Comparison of ENCODE assay signal across 31 mouse cellular contexts in genomic region chr4:128239113-128239512, GRCm38 (mm10). TPM values are rescaled to one million over a fixed set of nuclear protein-coding genes. Genes with fewer than 3 reads are reported as not detected.
A peak's percentile ranks its signal among the peaks of the same experiment; 100 is the strongest.
DNase-seq lines count a peak whose midpoint lies in the region; ATAC-seq and TF ChIP-seq lines count a peak whose summit lies in the region.
"Had no signal": no experiment of that assay in that cellular context is flagged by ENCODE, and none has a peak within 500 bp of the region (broad histone marks: within the 10 kb centered on the region; RNA-seq: fewer than 3 reads in every experiment).

No protein-coding gene starts in this region.

- H3K4me1 ChIP-seq in kidney, postnatal 0 days (replicated peaks; ENCODE audit: insufficient read depth, low read length), result no peaks in the 10 kb centered on the region
- no peaks in the 10 kb centered on the region for H3K4me1 ChIP-seq in kidney, embryonic 14.5 days (ENCODE audit: control insufficient read depth, insufficient read depth, low read length)
- H3K4me1 ChIP-seq in lung, embryonic 14.5 days (ENCODE audit: insufficient read depth), result no peaks in the 10 kb centered on the region
- H3K4me1 ChIP-seq in cortical plate, adult 2 months (ENCODE audit: control insufficient read depth, insufficient read depth, low read length), result peaks cover 17% of the 10 kb centered on the region
- H3K4me1 ChIP-seq: intestine, embryonic 15.5 days; limb, embryonic 12.5 days; liver, embryonic 15.5 days; lung, embryonic 15.5 days had no signal

- H3K4me2 ChIP-seq in kidney, postnatal 0 days (ENCODE audit: low read length), result no peak overlapping the region
- no peak overlapping the region for H3K4me2 ChIP-seq in kidney, embryonic 14.5 days (replicated peaks; ENCODE audit: low read depth, low read length)
- H3K4me2 ChIP-seq in lung, embryonic 14.5 days, result no peak overlapping the region
- H3K4me2 ChIP-seq: embryonic facial prominence, embryonic 12.5 days; intestine, embryonic 15.5 days; limb, embryonic 12.5 days; liver, embryonic 15.5 days; lung, embryonic 15.5 days; midbrain, embryonic 11.5 days; neural tube, embryonic 13.5 days had no signal

- no peak overlapping the region for H3K4me3 ChIP-seq in kidney, postnatal 0 days (replicated peaks; ENCODE audit: low read depth, low read length)
- H3K4me3 ChIP-seq in kidney, embryonic 14.5 days (ENCODE audit: low read length), result no peak overlapping the region
- no peak overlapping the region for H3K4me3 ChIP-seq in lung, embryonic 14.5 days (ENCODE audit: low read depth, low read length)
- no peak overlapping the region for H3K4me3 ChIP-seq in cortical plate, adult 2 months (ENCODE audit: insufficient read depth, low read length)
- H3K4me3 ChIP-seq: embryonic facial prominence, embryonic 12.5 days; forebrain, embryonic 10.5 days; hindbrain, embryonic 10.5 days; intestine, embryonic 15.5 days; limb, embryonic 12.5 days; liver, embryonic 15.5 days; lung, embryonic 15.5 days; neural tube, embryonic 13.5 days had no signal

- no peaks in the 10 kb centered on the region for H3K36me3 ChIP-seq in kidney, postnatal 0 days (ENCODE audit: insufficient read depth, low read length)
- no peaks in the 10 kb centered on the region for H3K36me3 ChIP-seq in kidney, embryonic 14.5 days (ENCODE audit: control insufficient read depth, insufficient read depth, low read length)
- H3K36me3 ChIP-seq in lung, embryonic 14.5 days (ENCODE audit: insufficient read depth), result no peaks in the 10 kb centered on the region
- H3K36me3 ChIP-seq: embryonic facial prominence, embryonic 12.5 days; forebrain, embryonic 10.5 days; hindbrain, embryonic 10.5 days; intestine, embryonic 15.5 days; limb, embryonic 12.5 days; liver, embryonic 15.5 days; lung, embryonic 15.5 days; neural tube, embryonic 13.5 days had no signal

- H3K27me3 ChIP-seq in kidney, postnatal 0 days (ENCODE audit: insufficient read depth, low read length), result no peaks in the 10 kb centered on the region
- no peaks in the 10 kb centered on the region for H3K27me3 ChIP-seq in kidney, embryonic 14.5 days (ENCODE audit: control insufficient read depth, insufficient read depth, low read length)
- H3K27me3 ChIP-seq in lung, embryonic 14.5 days (ENCODE audit: insufficient read depth, low read length), result no peaks in the 10 kb centered on the region
- H3K27me3 ChIP-seq: embryonic facial prominence, embryonic 12.5 days; intestine, embryonic 15.5 days; liver, embryonic 15.5 days; lung, embryonic 15.5 days; neural tube, embryonic 13.5 days had no signal

- no peaks in the 10 kb centered on the region for H3K9me3 ChIP-seq in kidney, postnatal 0 days (replicated peaks; ENCODE audit: low read length)
- no peaks in the 10 kb centered on the region for H3K9me3 ChIP-seq in kidney, embryonic 14.5 days (ENCODE audit: control insufficient read depth, low read length)
- H3K9me3 ChIP-seq in lung, embryonic 14.5 days (ENCODE audit: low read depth, low read length), result no peaks in the 10 kb centered on the region
- H3K9me3 ChIP-seq: embryonic facial prominence, embryonic 12.5 days; forebrain, embryonic 10.5 days; hindbrain, embryonic 10.5 days; intestine, embryonic 15.5 days; limb, embryonic 12.5 days; liver, embryonic 15.5 days; lung, embryonic 15.5 days; neural tube, embryonic 13.5 days had no signal

- no peak for TF ChIP-seq POLR2A in cortical plate, adult 2 months (IDR thresholded peaks at IDR 0.05; ENCODE audit: extremely low read depth, insufficient read depth, low read length)

- DNase-seq in cerebellum, adult 9-11 months, result peak; percentile 20
- no peak for DNase-seq in cerebellum, postnatal 36 days
- DNase-seq in kidney, postnatal 0 days (ENCODE audit: low spot score), result no peak
- DNase-seq in lung, embryonic 14.5 days, result no peak
- no peak for DNase-seq in lung, postnatal 10 days
- DNase-seq in thymus, postnatal 4 days, result no peak
- DNase-seq: adrenal gland, postnatal 36 days; embryo, embryonic 11 days; gastrocnemius, postnatal 14 days; heart, postnatal 14 days; kidney, adult 2 months; kidney, postnatal 10 days; lung, postnatal 36 days had no signal

- 20% methylated on average over 1 of the region's 1 CpGs for WGBS in kidney, postnatal 0 days
- 60% methylated on average over 1 of the region's 1 CpGs for WGBS in kidney, embryonic 14.5 days
- 47% methylated on average over 1 of the region's 1 CpGs for WGBS in lung, embryonic 14.5 days

- no peak overlapping the region for H3K9ac ChIP-seq in kidney, postnatal 0 days (ENCODE audit: low read depth, low read length)
- no peak overlapping the region for H3K9ac ChIP-seq in kidney, embryonic 14.5 days (ENCODE audit: low read depth, low read length)
- no peak overlapping the region for H3K9ac ChIP-seq in lung, embryonic 14.5 days
- H3K9ac ChIP-seq: embryonic facial prominence, embryonic 12.5 days; intestine, embryonic 15.5 days; limb, embryonic 12.5 days; liver, embryonic 15.5 days; lung, embryonic 15.5 days; neural tube, embryonic 13.5 days had no signal

- peak; percentile 12; the same call in 1 of the 2 replicates for TF ChIP-seq CTCF in kidney, postnatal 0 days (IDR thresholded peaks at IDR 0.05; ENCODE audit: low read depth)
- TF ChIP-seq CTCF in lung, embryonic 14.5 days (IDR thresholded peaks at IDR 0.05; ENCODE audit: low read depth), result peak; percentile 4; the same call in 1 of the 2 replicates
- TF ChIP-seq CTCF in cortical plate, adult 2 months (IDR thresholded peaks at IDR 0.05; ENCODE audit: extremely low read depth, insufficient read depth, low read length), result peak; percentile 56

- no peak for ATAC-seq in kidney, postnatal 0 days (replicated peaks; ENCODE audit: low FRiP score, low read depth)
- no peak for ATAC-seq in kidney, embryonic 14.5 days (ENCODE audit: low FRiP score, low TSS enrichment)
- ATAC-seq in lung, embryonic 14.5 days (ENCODE audit: insufficient read depth), result no peak
- ATAC-seq: CD4-positive, CD25-positive, alpha-beta regulatory T cell, adult 4 months; forebrain, embryonic 16.5 days; hindbrain, embryonic 16.5 days; intestine, embryonic 15.5 days had no signal

- H3K27ac ChIP-seq in kidney, postnatal 0 days, result no peak overlapping the region
- no peak overlapping the region for H3K27ac ChIP-seq in kidney, embryonic 14.5 days (ENCODE audit: low read depth, low read length)
- no peak overlapping the region for H3K27ac ChIP-seq in lung, embryonic 14.5 days (ENCODE audit: low read depth)
- no peak overlapping the region for H3K27ac ChIP-seq in cortical plate, adult 2 months (ENCODE audit: insufficient read depth, low read length)
- H3K27ac ChIP-seq: embryonic facial prominence, embryonic 12.5 days; forebrain, embryonic 10.5 days; hindbrain, embryonic 10.5 days; intestine, embryonic 15.5 days; limb, embryonic 12.5 days; liver, embryonic 15.5 days; lung, embryonic 15.5 days; neural tube, embryonic 13.5 days had no signal

RNA-seq across cellular contexts. Expression of gene Hmgb4, which starts 21.6 kb away (rescaled TPM):
- not detected in 2 replicates for polyA plus RNA-seq in kidney, postnatal 0 days (2015; fragmentation: Nextera tagmentation; extraction: Ambion mirVana)
- polyA plus RNA-seq in kidney, embryonic 14.5 days (2014; fragmentation: Nextera tagmentation; extraction: Ambion mirVana), result not detected in 2 replicates
- polyA plus RNA-seq in lung, embryonic 14.5 days (2014; fragmentation: Nextera tagmentation; extraction: Ambion mirVana), result not detected in 2 replicates
- not detected in 2 replicates for polyA plus RNA-seq in cortical plate, adult 2 months (2012; rRNA removed)
- polyA plus RNA-seq: CD4-positive, CD25-positive, alpha-beta regulatory T cell, adult 4 months; embryonic facial prominence, embryonic 12.5 days; forebrain, embryonic 10.5 days; forebrain, embryonic 16.5 days; heart, embryonic 14.5 days; hindbrain, embryonic 10.5 days; hindbrain, embryonic 16.5 days; intestine, embryonic 15.5 days; kidney, adult 2 months; large intestine, adult 2 months; limb, embryonic 12.5 days; liver, adult 2 months; liver, embryonic 15.5 days; lung, embryonic 15.5 days; midbrain, embryonic 11.5 days; neural tube, embryonic 13.5 days; thymus, postnatal 0 days had no signal

Comparison
In these comparisons a context has a peak if more than half of its experiments do, and no peak if none do; other contexts are left out.
1. CTCF ChIP-seq: peak in every context shown above with its lines; median percentile 56 in cortical plate, adult 2 months; 12 in kidney, postnatal 0 days; 4 in lung, embryonic 14.5 days.